Mouse (Mus musculus) urinary bladder, postnatal 10 days (tissue): ENCODE data around the gene Nmnat2.

Experiments used
- DNase-seq: peaks from one replicate; pipeline ENCODE4 v3.0.0; 2022; ENCODE audit warnings: low spot score

Gene Nmnat2

DNA sequence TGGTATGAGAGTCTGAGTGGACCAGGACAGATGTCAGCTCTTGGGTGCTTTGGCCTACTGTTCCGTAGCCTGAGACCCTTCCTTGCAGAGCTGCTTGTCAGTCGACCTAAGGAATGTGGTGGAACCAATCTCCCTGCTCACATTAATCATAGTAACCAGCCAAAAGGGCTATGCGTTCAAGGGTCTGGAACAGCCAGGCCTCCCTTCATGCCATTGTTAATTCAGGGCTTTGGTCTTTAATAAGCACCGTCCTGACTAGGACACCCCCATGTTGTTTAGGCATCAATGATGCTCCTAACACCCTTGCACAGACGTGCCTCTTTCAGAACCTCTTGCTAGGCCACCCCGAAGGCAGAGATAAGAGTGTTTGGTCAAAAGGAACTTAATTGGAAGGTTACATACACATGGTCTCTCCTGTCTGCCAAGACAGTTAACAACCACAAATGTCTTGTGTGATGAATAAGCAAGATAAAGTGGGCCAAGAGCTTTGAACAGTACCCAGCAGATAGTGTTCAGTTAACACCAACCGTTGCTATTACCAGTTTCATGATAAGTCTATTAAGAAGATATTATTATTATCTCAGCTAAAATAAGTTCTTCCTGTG lies 66.3 kb downstream of the Nmnat2 start:
- DNase-seq: no peak

GRCm38 (mm10) chr1:153023018-153023417 lies 68.2 kb downstream of the Nmnat2 start:
- no peak for DNase-seq

DNA sequence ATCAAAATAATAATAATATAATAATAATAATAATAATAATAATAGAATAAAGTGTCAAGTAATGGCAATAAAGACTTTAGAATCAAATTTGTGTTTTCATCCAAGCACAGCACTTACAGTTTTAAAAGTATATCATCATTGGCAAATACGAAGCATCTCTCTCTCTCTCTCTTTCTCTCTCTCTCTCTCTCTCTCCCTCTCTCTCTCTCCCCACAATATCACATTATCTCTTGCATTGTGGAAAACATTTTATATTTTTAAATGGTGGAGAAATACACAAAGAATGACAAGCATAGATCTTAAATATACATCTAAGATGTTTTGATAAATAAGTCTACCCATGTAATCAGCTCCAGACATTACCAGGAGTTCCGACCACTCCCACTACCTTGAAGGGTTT lies 69.1 kb downstream of the Nmnat2 start:
- DNase-seq: no peak

DNA sequence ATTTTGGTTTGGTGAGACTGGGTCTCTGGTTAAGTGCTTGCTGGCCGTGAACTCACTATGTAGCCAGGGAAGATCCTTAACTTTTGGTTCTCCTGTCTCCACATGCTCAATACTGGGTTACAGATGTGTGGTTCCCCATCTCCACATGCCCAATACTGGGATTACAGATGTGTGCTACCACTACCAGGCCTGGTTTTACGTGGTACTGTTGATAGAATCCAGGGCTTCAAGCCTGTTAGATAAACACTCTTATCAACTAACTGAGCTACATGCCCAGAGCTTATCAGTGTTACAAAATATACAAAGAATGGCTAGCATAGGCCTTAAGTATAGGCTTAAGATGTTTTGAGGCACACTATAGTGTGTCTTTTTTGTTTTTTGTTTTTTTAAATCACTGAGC lies 69.7 kb downstream of the Nmnat2 start:
- no peak for DNase-seq

GRCm38 (mm10) chr1:153031345-153031744 lies 76.6 kb downstream of the Nmnat2 start:
- DNase-seq: no peak

DNA sequence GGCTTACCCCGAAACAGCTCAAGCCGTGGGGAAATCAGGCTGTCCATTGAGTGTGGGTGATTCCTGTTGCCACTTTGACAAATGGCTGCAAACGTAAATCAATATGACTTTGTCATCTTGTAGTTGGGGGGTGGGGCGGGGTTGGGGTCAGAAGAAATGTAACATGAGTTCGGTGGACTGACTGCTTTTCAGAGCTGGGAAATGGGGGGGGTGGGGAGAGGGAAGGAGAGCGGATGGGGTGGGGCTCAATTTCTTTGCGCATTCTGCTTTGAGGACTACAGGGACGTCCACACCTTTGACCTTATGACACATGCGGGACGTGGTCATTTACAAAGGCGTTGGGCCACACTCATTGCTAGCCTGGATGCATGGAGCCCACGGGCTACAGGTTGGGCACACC lies 77.2 kb downstream of the Nmnat2 start:
- DNase-seq: no peak

DNA sequence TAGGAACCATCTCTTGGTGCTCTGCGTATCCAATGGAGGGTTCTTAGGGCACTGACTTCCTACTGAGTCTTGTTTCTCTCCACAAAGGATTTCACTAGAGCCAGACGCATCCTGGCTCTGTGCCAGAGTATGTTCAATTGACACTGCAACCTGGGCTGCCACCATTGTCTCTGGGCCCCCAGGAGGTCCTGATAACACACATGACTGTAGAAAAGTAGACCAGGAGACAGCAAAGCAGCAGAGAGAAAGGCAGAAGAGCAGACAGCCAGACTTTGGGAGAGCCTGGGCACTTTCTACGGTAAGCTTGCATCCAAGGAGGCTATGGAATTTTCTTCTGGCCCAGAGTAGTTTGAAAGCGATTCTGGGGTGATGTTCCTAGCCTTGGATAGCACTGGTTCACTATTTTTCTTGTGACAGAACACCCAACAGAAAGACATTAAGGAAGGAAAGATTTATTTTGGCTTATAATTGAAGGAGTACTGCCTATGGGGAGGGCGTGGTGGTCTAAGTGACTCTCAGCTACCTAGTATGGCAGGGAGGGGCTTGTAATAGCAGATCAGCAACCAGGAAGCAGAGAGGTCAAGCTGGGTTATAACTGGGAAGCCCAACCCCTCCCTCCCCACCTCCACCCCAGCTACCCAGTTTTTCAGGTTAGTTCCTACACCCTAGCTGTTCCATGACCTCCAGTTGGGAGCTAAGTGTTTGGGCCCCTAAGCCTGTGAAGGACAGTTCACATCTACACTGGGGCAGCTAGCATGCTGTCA lies 78.5 kb downstream of the Nmnat2 start:
- DNase-seq: no peak

- no peak for DNase-seq
These were observed 79.3 kb downstream of the Nmnat2 start for GRCm38 (mm10) chr1:153034064-153034463.

DNA sequence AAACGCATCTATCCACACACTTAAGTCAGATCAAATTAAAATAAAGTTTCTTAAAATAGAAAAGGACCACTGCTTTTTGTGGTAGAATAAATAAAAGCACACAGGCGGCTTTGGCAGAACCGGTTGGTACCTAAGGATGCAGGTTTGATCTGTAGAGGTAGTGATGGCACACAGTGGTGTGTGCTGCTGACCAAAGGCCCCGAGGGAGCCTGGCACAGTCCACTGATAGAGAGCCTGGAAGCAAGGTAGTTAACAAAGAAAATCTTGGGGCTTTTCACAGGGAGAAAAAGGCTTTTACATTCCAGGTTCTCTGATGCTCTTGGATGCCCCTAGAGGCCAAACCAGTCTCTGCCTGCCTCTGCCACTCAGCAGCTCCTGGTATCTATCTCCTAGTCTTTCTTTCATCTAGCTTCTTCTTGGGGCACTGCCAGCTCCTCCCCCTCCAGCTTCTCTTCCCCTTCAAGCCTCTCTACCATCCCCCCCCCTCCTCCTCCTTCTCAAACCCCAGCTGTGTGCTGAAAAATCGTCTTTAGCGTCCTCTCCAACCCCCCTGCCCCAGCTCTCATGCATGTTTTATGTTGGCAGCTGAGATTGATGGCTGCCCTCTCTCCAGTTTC lies 80.6 kb downstream of the Nmnat2 start:
- DNase-seq: no peak

GRCm38 (mm10) chr1:153037353-153038345 lies 82.9 kb downstream of the Nmnat2 start:
- no peak for DNase-seq

DNA sequence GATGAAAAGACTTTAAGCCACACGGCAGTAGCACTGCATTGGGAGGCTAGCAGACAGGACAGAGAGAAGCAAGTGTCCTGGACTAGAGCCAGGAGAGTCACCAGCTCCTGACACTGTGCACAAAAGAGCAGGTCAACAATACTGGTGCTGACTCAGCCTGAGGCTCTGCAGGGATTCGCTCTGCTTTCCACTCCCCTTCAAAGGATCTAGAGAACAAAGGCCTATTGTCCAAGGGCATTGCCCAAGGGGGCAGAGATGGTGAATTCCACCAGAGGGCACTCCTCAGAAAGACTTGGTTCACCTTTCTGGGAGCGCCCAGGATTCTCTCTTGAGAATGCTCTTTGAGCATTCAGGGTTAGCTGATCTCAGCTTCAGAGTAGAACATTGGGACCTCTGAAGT lies 85.3 kb downstream of the Nmnat2 start:
- no peak for DNase-seq

GRCm38 (mm10) chr1:153041046-153041445 lies 86.3 kb downstream of the Nmnat2 start:
- DNase-seq: no peak

DNA sequence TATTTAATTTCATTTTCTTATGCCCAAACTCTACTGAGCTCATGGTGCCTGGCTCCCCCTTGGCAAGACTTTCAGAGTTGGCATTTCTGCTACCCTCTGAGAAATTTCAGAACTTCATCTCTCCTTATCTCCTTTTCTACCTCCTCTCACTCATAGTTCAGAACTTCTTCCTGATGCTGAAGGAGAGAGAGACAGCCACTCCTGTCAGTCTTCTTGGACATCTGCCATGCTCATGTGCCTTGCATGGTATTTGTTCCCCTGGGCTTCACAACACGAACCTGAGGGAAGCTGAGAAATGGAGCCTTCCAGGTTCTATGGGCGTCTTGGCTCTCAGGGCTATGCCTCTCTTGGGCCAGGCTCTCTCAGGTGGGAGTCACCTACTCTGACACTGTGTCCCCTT lies 87.5 kb downstream of the Nmnat2 start:
- no peak for DNase-seq

DNA sequence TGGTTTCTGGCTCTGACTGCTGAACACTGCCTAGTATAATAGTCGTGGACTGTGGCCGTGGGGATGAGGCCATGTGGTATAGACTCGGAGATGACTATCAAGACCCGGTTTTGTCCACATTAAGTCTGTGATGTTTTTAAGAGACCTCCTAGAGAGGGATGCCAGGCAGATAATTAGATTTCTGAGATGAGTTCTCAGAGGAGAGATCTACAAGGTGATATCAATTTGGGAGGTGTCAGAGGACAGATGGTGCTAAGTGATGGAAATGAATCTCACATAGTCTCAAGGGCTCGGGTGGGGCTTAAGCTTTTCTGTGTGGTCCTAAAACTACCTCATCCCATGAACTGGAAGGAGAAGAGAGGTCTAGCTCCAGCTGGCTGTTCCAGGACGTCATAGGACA lies 88.5 kb downstream of the Nmnat2 start:
- no peak for DNase-seq

GRCm38 (mm10) chr1:153045368-153045767 lies 90.6 kb downstream of the Nmnat2 start:
- DNase-seq: no peak

DNA sequence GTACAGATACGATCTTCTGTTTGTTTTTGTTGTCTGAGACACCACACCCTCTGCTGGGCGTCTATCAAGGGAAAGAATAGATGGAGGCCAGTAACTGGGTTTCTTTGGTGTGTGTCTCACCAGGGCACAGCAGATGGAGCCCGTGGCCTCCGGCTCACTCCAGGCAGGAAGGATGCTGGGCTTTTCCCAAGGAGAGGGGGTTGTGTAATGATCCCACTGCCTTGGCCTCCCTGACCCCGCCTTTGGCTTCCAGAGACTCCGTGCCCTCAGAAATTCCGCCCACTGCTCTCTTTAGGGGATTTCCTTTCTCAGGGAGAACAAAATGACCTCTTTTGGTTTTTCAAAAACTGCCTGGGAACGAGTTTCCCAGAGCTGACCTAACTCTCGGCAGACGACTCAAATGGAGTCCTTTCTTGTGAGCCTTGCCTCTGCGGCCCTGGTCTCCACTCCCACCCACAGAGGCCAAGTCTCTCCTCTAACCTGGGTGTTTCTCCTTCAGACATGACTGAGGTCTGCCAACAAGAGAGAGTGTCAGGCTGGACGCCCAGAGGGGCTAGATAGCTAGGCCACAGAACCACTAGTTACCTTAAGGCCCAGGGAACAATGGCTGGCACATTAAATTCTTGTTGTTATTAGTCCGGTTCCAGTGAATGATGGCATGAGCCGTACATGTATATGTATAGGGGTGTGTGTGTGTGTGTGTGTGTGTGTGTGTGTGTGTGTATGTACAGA lies 93.5 kb downstream of the Nmnat2 start:
- peak; percentile 16 for DNase-seq

- DNase-seq: no peak
These were observed 94.7 kb downstream of the Nmnat2 start for GRCm38 (mm10) chr1:153049451-153049850.

DNA sequence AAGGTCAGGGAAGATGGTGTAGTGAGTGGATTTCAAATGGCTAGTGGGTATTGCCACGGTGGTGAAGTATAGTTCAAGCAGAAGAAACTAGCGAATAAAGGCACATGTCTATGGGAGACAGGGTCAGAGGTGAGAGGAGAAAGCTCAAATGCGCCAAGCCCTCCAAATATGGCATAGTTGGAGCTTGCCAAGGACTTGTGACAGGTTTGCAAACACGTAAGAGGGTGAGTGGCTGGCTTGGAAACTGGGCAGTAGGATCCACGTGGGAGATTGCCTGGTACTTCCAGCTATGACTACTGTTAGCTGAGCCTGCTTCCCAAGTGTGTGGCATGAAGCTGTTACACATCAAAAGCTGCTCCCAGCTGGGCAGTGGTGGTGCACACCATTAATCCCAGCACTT lies 96.7 kb downstream of the Nmnat2 start:
- DNase-seq: no peak

DNA sequence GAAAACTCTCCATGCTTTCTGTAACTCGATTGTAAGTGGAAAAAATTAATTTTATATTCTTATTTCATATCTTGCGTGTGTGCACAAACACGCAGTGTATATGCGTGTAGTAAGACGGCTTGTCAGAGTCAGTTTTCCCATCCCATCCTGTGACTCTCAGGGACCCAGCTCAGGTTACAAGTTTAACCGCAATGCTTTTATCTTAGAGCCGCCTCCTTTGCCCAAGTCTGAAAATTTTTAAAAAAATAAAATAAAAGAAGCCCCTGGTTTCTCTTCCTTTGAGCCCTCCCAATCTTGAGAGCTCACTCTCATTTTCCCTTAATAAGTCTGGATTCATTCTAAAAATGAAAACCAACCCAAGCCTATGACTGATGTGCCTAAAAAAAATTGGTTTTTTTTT lies 98.8 kb downstream of the Nmnat2 start:
- no peak for DNase-seq

DNA sequence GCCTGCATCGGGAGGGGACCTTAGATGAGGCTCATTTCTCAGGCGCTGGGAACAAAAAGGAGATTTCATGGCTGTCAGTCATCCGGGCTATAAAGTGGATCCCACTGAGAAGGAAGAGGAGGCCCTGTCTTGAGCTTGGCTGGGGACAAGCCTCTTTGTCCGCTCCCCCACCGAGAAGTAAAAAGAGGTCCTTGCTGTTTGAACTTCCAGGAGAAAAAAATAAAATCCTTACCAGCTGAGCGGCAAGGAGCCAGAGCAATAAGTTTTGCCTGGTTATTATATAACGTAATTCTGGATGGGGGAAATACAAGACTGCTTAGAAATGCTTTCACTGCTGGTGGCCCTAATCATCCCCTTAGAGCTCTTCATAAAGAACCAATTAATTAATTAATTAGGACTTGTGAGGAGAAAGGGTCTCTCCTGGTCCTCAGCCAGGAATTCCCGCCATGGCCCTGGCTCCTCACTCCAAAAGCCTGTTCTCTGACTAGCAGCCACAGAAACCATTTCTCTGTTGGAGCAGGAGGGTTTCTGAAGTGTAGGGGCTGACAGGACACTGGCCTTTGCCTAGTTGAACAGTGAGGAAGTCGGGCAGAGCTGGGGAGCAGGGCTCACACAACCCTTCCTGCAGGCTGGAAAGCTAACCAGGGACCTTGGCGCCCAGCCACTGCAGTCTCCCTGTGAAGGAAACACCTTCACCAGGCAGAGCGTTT lies 99.5 kb downstream of the Nmnat2 start:
- DNase-seq: no peak

DNA sequence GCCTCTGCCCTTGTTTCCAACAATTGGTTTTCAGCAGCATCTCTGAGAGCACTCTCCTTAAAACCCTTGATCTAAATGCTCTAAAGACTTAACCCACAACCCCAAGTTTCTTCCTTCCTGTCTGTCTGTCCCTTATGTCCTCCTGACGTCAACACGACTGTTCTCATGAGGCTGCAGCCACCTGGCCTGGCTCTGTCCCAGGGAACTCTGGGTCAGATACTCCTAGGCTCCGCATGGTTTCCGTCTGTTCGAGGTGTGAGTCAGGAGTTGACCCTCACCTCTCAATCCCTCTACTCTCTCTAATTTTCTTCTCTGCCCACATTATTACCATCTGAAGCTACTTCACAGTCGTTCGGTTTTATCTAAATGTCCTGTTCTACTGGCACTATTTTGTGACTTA lies 103.5 kb downstream of the Nmnat2 start:
- no peak for DNase-seq
